Mouse (Mus musculus) kidney, adult 9 months (tissue): ENCODE results near the gene Knl1.
"Not testable (repeated sequence)": the region's sequence is repeated elsewhere in the genome, so short reads cannot be mapped to it uniquely, and the experiment has no call there.

Experiments
- DNase-seq: peaks from one replicate; pipeline ENCODE4 v3.0.0; 2022

Knl1 gene

DNA sequence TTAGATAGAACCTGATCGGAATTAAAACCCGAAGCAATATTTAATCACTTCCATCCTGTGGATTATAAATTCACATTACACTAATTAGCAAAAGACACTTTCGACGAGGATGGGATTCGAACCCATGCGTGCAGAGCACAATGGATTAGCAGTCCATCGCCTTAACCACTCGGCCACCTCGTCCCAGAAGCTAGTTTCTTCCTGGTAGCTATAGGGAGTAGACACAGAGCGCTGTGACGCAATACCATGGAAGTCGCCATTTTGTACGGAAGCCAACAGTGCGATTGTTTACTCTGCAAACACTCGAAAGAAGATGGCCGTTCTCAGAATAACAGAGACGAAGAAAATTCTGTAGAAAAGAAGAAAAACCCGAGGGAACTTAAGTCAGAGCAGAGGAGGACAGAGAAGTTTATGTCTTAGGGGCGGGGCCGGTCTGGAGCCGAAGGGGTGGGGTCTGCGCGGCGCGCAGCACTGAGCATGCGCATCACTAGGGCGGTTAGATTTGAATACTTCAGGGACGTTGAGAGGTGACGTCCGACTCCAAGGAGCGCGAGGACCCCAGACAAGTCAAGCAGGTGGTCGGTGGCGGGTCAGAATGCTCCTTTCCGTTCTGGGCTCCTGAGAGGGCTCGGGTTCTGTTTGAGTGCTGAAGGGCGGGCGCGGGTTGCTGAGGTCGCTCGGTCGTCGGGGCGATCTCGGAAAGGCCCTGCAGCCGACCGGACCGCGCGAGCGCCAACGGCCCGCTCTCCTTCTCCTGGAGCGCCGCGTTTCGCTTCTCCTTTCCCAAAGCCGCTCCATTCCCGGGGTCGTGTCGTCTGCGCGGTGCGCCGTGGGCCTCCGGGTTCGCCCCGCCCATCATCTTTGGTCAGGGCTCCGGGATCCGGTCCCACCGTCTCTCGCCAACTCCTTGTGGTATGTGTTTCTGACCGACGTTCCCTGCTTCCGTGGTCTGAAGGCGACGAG is at the start of gene Knl1:
Knl1 (plus strand) TSS at position 471 of the 963 bp plus-strand sequence.
- peak; percentile 98 for DNase-seq

- DNase-seq = no peak
These were observed 48.6 kb upstream of the Knl1 start for GRCm38 (mm10) chr2:118998115-118998866.

GRCm38 (mm10) chr2:118999025-118999639 is 47.8 kb upstream of the Knl1 start:
- no peak for DNase-seq

DNA sequence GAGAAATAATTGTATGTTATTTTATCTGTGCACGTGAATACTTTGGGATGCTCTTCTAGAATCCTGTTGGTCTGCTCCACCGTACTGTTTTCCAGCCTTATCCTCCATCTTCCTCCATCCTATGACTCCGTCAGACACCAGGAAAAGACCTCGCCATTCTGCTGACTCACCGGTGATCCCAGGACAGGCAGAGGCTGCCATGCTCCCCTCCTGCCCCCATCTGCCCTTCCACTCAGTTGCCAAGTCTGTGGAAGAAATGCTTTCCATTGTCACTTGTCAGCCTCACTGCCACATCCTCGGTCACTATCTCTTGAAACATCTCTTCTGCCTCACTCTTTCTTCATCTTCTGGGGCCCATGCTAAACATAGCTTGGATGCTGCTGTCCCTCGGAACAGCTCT is 40.0 kb upstream of the Knl1 start:
- DNase-seq = no peak

GRCm38 (mm10) chr2:119009376-119009775 is 37.5 kb upstream of the Knl1 start:
- DNase-seq = no peak

- no peak for DNase-seq
These were observed 31.9 kb upstream of the Knl1 start for GRCm38 (mm10) chr2:119014989-119015388.

DNA sequence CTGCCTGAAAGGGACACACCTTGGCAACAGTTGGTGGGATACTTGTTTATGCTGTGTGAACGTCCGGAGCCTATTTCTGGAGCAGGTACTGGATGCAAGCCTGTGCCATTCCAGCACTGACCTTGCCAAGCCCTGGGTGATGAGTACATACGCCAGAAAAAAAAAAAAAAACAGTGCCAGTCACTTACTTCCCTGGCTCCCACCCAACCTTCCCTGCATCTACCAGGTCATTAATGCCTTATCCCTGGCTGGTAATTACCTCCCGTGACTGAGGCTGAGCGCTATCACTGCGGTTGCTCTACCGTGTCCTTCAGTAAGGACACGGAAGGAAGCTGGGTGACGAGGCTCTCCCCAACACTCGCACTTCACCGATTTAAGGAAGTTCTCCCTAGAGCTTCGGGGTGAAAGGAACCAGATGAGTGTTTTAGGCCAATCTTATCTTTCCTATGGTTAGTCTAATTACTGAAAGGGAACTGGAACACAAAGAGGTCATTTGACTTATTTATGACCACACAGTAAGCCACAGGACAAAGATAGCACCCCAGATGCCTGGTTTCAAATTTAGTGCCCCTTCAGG is 31.2 kb upstream of the Knl1 start:
- DNase-seq = peak; percentile 41

GRCm38 (mm10) chr2:119016312-119016711 is 30.6 kb upstream of the Knl1 start:
- DNase-seq = not testable (repeated sequence)

GRCm38 (mm10) chr2:119017647-119018046 is 29.3 kb upstream of the Knl1 start:
- no peak for DNase-seq

DNA sequence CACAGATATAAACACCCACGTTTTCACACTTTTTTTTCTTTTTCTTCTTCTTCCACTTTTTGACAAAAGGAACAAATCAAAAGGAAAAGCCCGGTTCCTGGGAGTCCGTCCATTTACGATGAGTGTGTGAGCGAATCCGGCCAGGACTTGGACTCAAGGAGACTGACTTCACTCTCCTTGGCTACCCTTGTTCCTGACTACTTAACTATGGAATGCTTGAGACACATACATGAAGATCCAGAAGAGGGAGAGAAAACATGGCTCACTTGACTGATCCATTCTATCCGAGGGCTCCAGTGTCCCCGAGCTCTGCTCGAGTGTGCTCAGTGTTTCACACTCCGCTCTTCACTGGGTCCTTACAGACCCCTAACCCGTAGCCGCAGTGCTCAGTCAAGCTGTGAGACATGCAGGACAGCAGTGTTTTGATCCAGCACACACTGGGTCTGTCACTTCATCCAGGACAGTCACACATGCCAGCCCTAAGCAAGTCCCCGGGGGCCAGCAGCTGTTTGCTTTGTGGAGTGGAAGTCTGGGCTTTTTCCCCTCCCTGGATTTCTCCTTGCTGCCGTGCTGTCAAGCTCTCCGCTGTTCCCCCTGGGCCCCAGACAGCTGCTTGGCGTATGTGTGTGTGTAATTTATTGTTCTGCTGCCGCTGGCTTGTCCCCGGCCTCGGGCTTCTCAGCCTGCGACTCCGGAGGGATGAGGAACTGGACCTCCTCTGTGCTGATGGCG is 28.4 kb upstream of the Knl1 start:
- no peak for DNase-seq

- DNase-seq = no peak
These were observed 27.8 kb upstream of the Knl1 start for GRCm38 (mm10) chr2:119019131-119019530.

GRCm38 (mm10) chr2:119019538-119019937 is 27.4 kb upstream of the Knl1 start:
- no peak for DNase-seq

GRCm38 (mm10) chr2:119023154-119023660 is 23.7 kb upstream of the Knl1 start:
- DNase-seq = no peak

DNA sequence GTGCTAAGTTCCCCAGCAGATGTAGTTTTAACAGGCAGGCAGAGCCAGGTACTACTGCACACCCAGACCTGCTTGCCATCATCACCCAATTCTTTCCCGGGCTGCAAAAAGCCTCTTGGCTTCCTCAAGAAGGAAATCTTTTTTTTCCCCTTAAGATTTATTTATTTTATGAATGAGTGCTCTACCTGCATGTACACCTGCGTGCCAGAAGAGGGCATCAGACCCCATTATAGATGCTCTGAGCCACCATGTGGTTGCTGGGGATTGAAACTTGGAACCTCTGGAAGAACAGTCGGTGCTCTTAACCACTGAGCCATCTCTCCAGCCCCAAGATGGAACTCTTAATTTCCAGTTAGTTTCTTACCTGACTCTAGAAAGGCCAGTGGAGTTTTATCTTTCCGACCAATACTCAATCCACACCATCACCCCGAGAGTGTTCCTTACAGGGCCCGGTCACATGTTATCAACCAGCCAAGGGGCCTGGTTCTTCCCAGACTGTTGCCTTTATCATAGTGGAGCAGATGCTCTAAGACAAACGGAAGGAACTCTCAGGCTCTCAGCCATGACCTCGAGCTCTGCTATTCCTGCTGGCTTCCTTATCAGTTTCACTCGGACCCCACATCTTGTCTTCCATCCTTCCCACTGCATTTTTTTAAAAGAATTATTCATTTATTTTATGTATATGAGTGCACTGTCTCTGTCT is 22.2 kb upstream of the Knl1 start:
- no peak for DNase-seq

- no peak for DNase-seq
These were observed 21.7 kb upstream of the Knl1 start for GRCm38 (mm10) chr2:119025239-119025616.

DNA sequence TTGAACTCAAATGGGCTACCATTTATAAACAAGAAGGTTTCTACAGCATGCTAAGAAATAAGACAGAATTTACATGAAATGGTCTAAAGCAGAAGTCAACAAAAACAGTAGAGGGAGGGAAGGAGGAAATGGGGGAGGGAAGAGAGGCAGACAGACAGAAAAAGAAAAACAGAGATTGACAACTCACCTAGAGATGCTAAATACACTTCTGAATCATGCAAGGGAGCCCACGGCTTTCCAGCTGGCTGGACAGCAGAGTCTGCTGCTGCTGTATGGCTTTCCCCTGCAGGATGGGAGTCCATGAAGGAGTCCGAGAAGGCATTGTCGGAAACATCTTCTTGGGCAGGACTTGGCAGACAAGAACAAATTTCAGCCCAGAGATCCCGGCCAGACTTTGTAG is 20.0 kb upstream of the Knl1 start:
- DNase-seq = no peak

DNA sequence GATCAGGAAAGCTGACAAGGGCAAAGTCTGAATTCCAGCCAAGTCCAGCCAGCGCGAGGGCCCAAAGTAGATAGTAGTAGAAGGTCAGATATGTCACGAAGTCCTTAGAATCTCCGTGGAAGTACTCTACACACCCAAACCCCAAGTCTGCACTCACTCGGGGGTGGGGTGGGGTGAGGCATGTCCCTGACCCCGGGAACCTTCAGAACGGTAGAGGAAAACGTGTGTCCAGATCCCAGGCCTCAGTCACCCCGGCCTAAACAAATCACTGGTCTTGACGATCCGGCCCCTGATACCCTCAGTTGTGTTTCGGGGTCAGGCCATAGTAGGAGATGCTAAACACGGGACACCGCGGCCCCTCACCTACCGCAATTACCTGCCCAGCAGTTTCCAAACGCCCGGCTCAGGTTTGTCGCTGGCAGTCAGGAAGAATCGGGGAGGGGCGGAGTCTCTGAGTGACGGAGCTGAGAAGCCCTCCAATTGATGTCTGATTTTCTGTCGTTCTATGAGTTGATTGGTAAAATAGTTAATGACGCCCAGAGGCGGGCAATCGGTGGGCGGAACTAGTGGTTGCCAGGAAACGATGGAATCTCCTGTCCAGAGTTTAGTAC is 17.9 kb upstream of the Knl1 start, which contains the start of gene Ccdc32:
Ccdc32 (minus strand) TSS at position 453 of the 611 bp plus-strand sequence.
- DNase-seq = peak; percentile 99

GRCm38 (mm10) chr2:119032191-119032590 is 14.7 kb upstream of the Knl1 start:
- no peak for DNase-seq

DNA sequence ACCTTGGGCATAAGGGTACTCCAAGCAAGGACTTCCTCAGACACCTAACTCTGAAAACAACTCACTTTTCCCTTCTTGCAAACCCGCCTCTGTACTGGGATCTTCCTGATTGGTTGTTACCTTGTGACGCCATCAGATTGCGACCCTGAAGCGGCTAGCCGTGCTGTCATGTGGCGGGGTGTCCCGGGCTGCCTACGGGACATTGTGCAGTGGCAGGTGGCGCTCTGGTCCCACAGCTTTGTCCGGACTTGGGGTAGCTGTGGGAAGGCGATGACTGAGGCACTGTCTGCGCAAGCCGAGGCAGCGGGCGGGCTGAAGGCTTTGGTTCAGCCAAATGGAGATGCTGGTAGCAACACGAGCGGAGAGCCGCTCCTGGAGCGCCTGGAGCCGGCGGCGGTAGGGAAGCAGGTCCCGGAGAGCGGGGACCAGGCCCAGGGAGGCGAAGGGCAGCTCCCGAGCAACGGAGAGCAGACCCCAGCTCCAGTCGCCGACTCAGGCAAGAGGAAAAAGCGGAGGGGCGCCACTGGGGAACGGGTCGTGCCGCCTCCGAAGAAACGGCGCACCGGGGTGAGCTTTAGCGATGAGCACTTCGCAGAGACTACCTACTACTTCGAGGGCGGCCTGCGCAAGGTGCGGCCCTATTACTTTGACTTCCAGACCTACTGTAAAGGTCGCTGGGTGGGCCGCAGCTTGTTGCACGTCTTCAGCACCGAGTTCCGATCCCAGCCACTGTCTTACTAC is 12.1 kb upstream of the Knl1 start, which contains the start of gene Rpusd2:
Rpusd2 (plus strand) TSS at position 135 of the 741 bp plus-strand sequence.
- DNase-seq = peak; percentile 95

- DNase-seq = no peak
These were observed 11.5 kb upstream of the Knl1 start for GRCm38 (mm10) chr2:119035397-119035745.
